Mouse (Mus musculus): ENCODE data around the gene Pdx1. TPM values are rescaled to one million over a fixed set of nuclear protein-coding genes. Genes with fewer than 3 reads are reported as not detected.

The Pdx1 gene
- polyA plus RNA-seq (2015; fragmentation: Nextera tagmentation; extraction: Ambion mirVana), result 6.7 and 9.2 TPM in 2 replicates

- H3K4me3 ChIP-seq (ENCODE audit: low read depth, low read length), result peak within 1 kb of the TSS; percentile 51
- no peaks in the 10 kb centered on the region; the same call in 1 of the 2 replicates for H3K4me1 ChIP-seq (replicated peaks; ENCODE audit: control insufficient read depth, insufficient read depth, low read length)
- peak; percentile 89 for ATAC-seq
- H3K9me3 ChIP-seq (ENCODE audit: control insufficient read depth), result no peaks in the 10 kb centered on the region
- peak within 1 kb of the TSS; percentile 69 for H3K4me2 ChIP-seq (replicated peaks; ENCODE audit: low read depth)
- H3K9ac ChIP-seq (ENCODE audit: low read depth, low read length), result peak within 1 kb of the TSS; percentile 12
- no peak for TF ChIP-seq CTCF (IDR thresholded peaks at IDR 0.05; ENCODE audit: low read depth)
- 4% methylated on average over 44 of the region's 44 CpGs for WGBS
- peaks cover 72% of the 10 kb centered on the region for H3K27me3 ChIP-seq (replicated peaks; ENCODE audit: control insufficient read depth, insufficient read depth, low read length)
- H3K36me3 ChIP-seq (ENCODE audit: control insufficient read depth, insufficient read depth), result no peaks in the 10 kb centered on the region
- peak within 1 kb of the TSS; percentile 70 for H3K27ac ChIP-seq (ENCODE audit: low read depth, low read length)
Measured at GRCm38 (mm10) chr5:147269926-147270672, at the start of gene Pdx1. Gene Pdx1, plus strand, starts transcription at chr5:147269959.

- ATAC-seq, result peak; percentile 58
- Histone ChIP-seq H3K9me3 (ENCODE audit: control insufficient read depth) (no peaks in the 10 kb centered on the region), H3K27me3 (replicated peaks; ENCODE audit: control insufficient read depth, insufficient read depth, low read length) (peaks cover 43% of the 10 kb centered on the region), H3K4me1 (replicated peaks; ENCODE audit: control insufficient read depth, insufficient read depth, low read length) (no peaks in the 10 kb centered on the region), H3K4me3 (ENCODE audit: low read depth, low read length) (no peak overlapping the region), H3K36me3 (ENCODE audit: control insufficient read depth, insufficient read depth) (no peaks in the 10 kb centered on the region), H3K27ac (ENCODE audit: low read depth, low read length) (no peak overlapping the region), H3K9ac (ENCODE audit: low read depth, low read length) (no peak overlapping the region), H3K4me2 (replicated peaks; ENCODE audit: low read depth) (no peak overlapping the region)
- WGBS, result 15% methylated on average over 25 of the region's 25 CpGs
- peak; percentile 95 for TF ChIP-seq CTCF (IDR thresholded peaks at IDR 0.05; ENCODE audit: low read depth)
Measured at GRCm38 (mm10) chr5:147227354-147228112, 42.2 kb upstream of the Pdx1 start.

GRCm38 (mm10) chr5:147235406-147236309, 34.1 kb upstream of the Pdx1 start:
- no peak overlapping the region; the same call in 1 of the 2 replicates for H3K9ac ChIP-seq (ENCODE audit: low read depth, low read length)
- H3K4me2 ChIP-seq (replicated peaks; ENCODE audit: low read depth), result peak overlapping the region; percentile 31
- no peaks in the 10 kb centered on the region for H3K4me1 ChIP-seq (replicated peaks; ENCODE audit: control insufficient read depth, insufficient read depth, low read length)
- TF ChIP-seq CTCF (IDR thresholded peaks at IDR 0.05; ENCODE audit: low read depth), result peak; percentile 3; the same call in 1 of the 2 replicates
- peak overlapping the region; percentile 51 for H3K27ac ChIP-seq (ENCODE audit: low read depth, low read length)
- WGBS, result 30% methylated on average over 21 of the region's 21 CpGs
- H3K27me3 ChIP-seq (replicated peaks; ENCODE audit: control insufficient read depth, insufficient read depth, low read length), result no peaks in the 10 kb centered on the region
- peak; percentile 93 for ATAC-seq
- H3K36me3 ChIP-seq (ENCODE audit: control insufficient read depth, insufficient read depth), result no peaks in the 10 kb centered on the region
- H3K4me3 ChIP-seq (ENCODE audit: low read depth, low read length), result no peak overlapping the region
- no peaks in the 10 kb centered on the region for H3K9me3 ChIP-seq (ENCODE audit: control insufficient read depth)

GRCm38 (mm10) chr5:147243908-147244307, 25.9 kb upstream of the Pdx1 start:
- Histone ChIP-seq H3K4me1 (replicated peaks; ENCODE audit: control insufficient read depth, insufficient read depth, low read length) (no peaks in the 10 kb centered on the region), H3K27me3 (replicated peaks; ENCODE audit: control insufficient read depth, insufficient read depth, low read length) (no peaks in the 10 kb centered on the region), H3K4me3 (ENCODE audit: low read depth, low read length) (no peak overlapping the region), H3K27ac (ENCODE audit: low read depth, low read length) (no peak overlapping the region), H3K9ac (ENCODE audit: low read depth, low read length) (no peak overlapping the region), H3K9me3 (ENCODE audit: control insufficient read depth) (no peaks in the 10 kb centered on the region), H3K36me3 (ENCODE audit: control insufficient read depth, insufficient read depth) (no peaks in the 10 kb centered on the region), H3K4me2 (replicated peaks; ENCODE audit: low read depth) (no peak overlapping the region)
- 60% methylated on average over 7 of the region's 7 CpGs for WGBS
- peak; percentile 84 for ATAC-seq
- no peak for TF ChIP-seq CTCF (IDR thresholded peaks at IDR 0.05; ENCODE audit: low read depth)

DNA sequence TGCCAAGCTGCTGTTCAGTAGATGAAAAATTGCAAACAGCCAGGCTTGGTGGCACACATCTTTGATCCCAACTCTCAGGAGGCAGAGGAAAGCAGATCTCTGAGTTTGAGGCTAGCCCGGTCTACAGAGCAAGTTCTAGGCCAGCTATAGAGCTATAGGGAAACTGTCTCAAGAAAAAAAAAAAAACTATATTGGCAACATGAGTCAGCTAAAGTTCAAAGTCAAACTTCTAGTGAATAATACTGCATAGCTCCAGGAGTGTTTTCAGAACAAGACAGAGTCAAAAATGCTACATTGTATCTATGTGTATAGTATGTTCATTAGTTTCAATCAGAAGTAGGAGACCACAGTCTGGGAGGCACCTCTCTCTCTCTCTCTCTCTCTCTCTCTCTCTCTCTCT, 9.6 kb upstream of the Pdx1 start:
- 66% methylated on average over 1 of the region's 1 CpGs for WGBS
- Histone ChIP-seq H3K27ac (ENCODE audit: low read depth, low read length) (0 out of 2 replicates have a peak overlapping the region, but pooled peaks have one; percentile 15), H3K36me3 (ENCODE audit: control insufficient read depth, insufficient read depth) (no peaks in the 10 kb centered on the region), H3K4me1 (replicated peaks; ENCODE audit: control insufficient read depth, insufficient read depth, low read length) (no peaks in the 10 kb centered on the region), H3K27me3 (replicated peaks; ENCODE audit: control insufficient read depth, insufficient read depth, low read length) (no peaks in the 10 kb centered on the region), H3K9me3 (ENCODE audit: control insufficient read depth) (no peaks in the 10 kb centered on the region), H3K9ac (ENCODE audit: low read depth, low read length) (no peak overlapping the region), H3K4me3 (ENCODE audit: low read depth, low read length) (no peak overlapping the region), H3K4me2 (replicated peaks; ENCODE audit: low read depth) (no peak overlapping the region)
- ATAC-seq, result peak; percentile 70
- TF ChIP-seq CTCF (IDR thresholded peaks at IDR 0.05; ENCODE audit: low read depth), result no peak
